Mouse (Mus musculus) embryonic facial prominence, embryonic 11.5 days (tissue): ENCODE measurements at regions not wholly inside any gene's neighbourhood (a gene's known extent, or its start where the extent isn't known, plus 50 kb on each side); places are given as distances from the start of the nearest gene placed in this dataset.
"Not testable (repeated sequence)": the region's sequence is repeated elsewhere in the genome, so short reads cannot be mapped to it uniquely, and the experiment has no call there.

Experiments
- ATAC-seq: fragments of 200-750 bp; cut with Nextera tagmentation; replicated peaks from 2 replicates; pipeline ENCODE4 v1.8.0; 2017; ENCODE audit warnings: low read depth; ENCODE audit not compliant: insufficient number of reproducible peaks, low FRiP score, low TSS enrichment
- DNase-seq: peaks from one replicate; pipeline ENCODE4 v3.0.0-alpha.2; 2015; ENCODE audit warnings: low spot score
- H3K27ac ChIP-seq: fragments of 300-500 bp; sonication (generic); replicated peaks from 2 replicates; pipeline ENCODE4 v1.5.1; 2014; ENCODE audit warnings: mild to moderate bottlenecking, low read depth, low read length, control low read depth
- H3K27me3 ChIP-seq: fragments of 300-500 bp; sonication (generic); 2 replicates; pipeline ENCODE4 v1.6.1; 2014; ENCODE audit warnings: mild to moderate bottlenecking, low read length, moderate library complexity, mixed read lengths; ENCODE audit not compliant: control insufficient read depth, insufficient read depth
- H3K36me3 ChIP-seq: fragments of 300-500 bp; sonication (generic); replicated peaks from 2 replicates; pipeline ENCODE4 v1.6.1; 2014; ENCODE audit warnings: low read depth, mild to moderate bottlenecking, low read length, moderate library complexity, mixed read lengths; ENCODE audit not compliant: control insufficient read depth, insufficient read depth
- H3K4me1 ChIP-seq: fragments of 300-500 bp; sonication (generic); 2 replicates; pipeline ENCODE4 v1.6.1; 2014; ENCODE audit warnings: low read length, mixed read lengths; ENCODE audit not compliant: control insufficient read depth, insufficient read depth
- H3K4me2 ChIP-seq: fragments of 300-500 bp; sonication (generic); 2 replicates; pipeline ENCODE4 v1.6.1; 2014; ENCODE audit warnings: low read depth, mild to moderate bottlenecking, control low read depth, low read length, moderate library complexity
- H3K4me3 ChIP-seq: fragments of 300-500 bp; sonication (generic); 2 replicates; pipeline ENCODE4 v1.5.1; 2014; ENCODE audit warnings: low read depth, low read length, control low read depth
- H3K9ac ChIP-seq: fragments of 300-500 bp; sonication (generic); replicated peaks from 2 replicates; pipeline ENCODE4 v1.6.1; 2014; ENCODE audit warnings: mild to moderate bottlenecking, control low read depth, low read length
- H3K9me3 ChIP-seq: fragments of 300-500 bp; sonication (generic); replicated peaks from 2 replicates; pipeline ENCODE4 v1.6.1; 2016; ENCODE audit warnings: mild to moderate bottlenecking, low read length, inconsistent platforms, mixed read lengths; ENCODE audit not compliant: control insufficient read depth
- WGBS: fragments of 180-500 bp; shearing (Covaris S2); extraction: QIAGEN DNeasy Blood & Tissue Kit; methylation state at CpG from one replicate; pipeline ENCODE4 v1.1.7; 2014; 5-methylcytosine and 5-hydroxymethylcytosine counted together

- H3K4me1 ChIP-seq, ATAC-seq, H3K4me2 ChIP-seq, H3K27me3 ChIP-seq, H3K9me3 ChIP-seq, DNase-seq, H3K27ac ChIP-seq, H3K9ac ChIP-seq, H3K36me3 ChIP-seq, H3K4me3 ChIP-seq: not testable (repeated sequence)
- WGBS, result 92% methylated on average over 16 of the region's 16 CpGs
Observed at GRCm38 (mm10) chr1:157622156-157622555, 115.6 kb downstream of the Sec16b start.

DNA sequence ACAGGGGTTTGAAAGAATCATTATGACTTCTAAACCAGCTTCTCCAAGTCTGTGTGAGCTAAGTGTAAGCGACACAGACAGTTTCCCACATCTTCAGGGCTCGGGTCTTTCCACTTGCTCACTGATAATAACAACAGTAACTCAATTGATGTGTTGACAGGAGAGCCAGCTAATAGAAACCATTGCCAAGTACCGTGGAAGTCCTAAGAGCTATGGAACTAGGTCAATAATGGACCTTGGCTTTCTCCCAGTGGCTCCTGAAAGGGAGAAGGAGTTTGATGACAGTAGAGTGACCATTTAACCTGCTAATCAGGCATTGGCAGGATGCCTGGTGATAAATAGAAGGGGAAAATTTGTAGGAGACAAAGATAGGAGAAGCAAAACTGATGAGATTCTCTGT is 126.1 kb downstream of the Sec16b start:
- WGBS, result 77% methylated on average over 3 of the region's 3 CpGs
- no peak overlapping the region for H3K9ac ChIP-seq
- H3K4me1 ChIP-seq, result no peaks in the 10 kb centered on the region
- H3K36me3 ChIP-seq, result no peaks in the 10 kb centered on the region
- no peak overlapping the region for H3K27ac ChIP-seq
- H3K9me3 ChIP-seq, result no peaks in the 10 kb centered on the region
- H3K4me2 ChIP-seq, result no peak overlapping the region
- H3K4me3 ChIP-seq, result no peak overlapping the region
- DNase-seq, result no peak
- no peak for ATAC-seq
- H3K27me3 ChIP-seq, result no peaks in the 10 kb centered on the region

DNA sequence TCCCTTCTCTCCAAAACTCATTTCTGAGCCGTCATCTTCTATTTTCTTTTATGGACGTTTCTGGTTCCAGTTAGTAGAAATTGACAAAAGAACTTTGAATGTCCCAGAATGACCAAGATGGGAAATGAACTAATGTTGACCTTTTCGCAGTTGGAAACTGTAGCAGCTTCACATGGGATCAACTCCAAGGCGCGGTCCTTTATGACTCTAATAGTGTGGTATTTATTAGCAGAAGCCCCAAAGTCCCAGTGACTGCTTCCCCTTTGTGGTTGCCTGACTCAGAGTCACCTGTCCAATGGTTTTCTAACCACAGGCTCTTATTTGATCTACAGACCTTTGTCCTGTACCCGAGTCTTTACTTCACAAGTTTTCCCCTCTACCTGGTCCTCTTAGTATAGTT is 126.9 kb downstream of the Sec16b start:
- H3K27ac ChIP-seq, result no peak overlapping the region
- no peak overlapping the region for H3K9ac ChIP-seq
- DNase-seq, result no peak
- no peaks in the 10 kb centered on the region for H3K9me3 ChIP-seq
- no peaks in the 10 kb centered on the region for H3K36me3 ChIP-seq
- no peak for ATAC-seq
- no peaks in the 10 kb centered on the region for H3K27me3 ChIP-seq
- WGBS, result 81% methylated on average over 6 of the region's 6 CpGs
- H3K4me1 ChIP-seq, result no peaks in the 10 kb centered on the region
- H3K4me3 ChIP-seq, result no peak overlapping the region
- no peak overlapping the region for H3K4me2 ChIP-seq

DNA sequence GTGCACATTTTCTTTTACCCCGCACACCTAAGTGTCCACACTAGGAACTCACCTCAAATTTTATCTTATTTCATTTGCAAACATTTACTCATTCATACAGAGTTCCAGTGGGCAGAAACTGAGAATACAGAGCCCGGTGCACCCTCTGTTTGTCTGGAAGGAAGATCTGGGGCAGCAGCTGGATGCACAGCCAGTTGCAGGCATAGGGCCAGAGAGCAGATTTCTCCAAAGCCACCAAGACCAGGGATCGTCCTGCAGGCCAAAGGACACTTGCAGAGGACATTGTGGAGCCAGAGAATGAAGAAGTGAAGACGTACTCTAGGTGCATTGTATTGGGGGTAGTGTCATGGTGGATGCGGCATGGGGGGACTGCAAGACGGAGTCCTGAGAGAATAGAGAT is 129.2 kb downstream of the Sec16b start:
- H3K4me3 ChIP-seq, result no peak overlapping the region
- no peak overlapping the region for H3K27ac ChIP-seq
- 88% methylated on average over 6 of the region's 6 CpGs for WGBS
- no peak for ATAC-seq
- DNase-seq, result no peak
- H3K9ac ChIP-seq, result no peak overlapping the region
- no peaks in the 10 kb centered on the region for H3K36me3 ChIP-seq
- H3K9me3 ChIP-seq, result no peaks in the 10 kb centered on the region
- H3K4me1 ChIP-seq, result no peaks in the 10 kb centered on the region
- no peak overlapping the region for H3K4me2 ChIP-seq
- no peaks in the 10 kb centered on the region for H3K27me3 ChIP-seq

DNA sequence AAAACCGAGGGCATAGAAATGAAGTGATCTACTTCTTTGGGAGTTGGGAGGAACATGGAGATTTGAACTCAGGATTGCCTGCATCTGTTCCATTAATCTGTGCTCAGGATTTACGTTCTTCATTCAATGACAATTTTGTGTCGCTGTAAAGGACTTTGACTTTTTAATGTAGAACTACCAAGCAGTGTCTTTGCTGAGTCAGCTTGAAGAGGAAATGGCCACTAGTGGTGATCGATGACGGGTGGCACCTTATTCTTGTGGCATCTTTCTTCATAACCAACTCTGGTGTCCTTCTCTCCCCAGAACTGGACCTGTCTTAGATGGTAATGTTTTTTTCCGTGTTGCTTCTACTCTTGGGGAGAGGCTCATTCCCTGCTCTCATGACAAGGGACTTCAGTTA is 137.0 kb downstream of the Sec16b start:
- no peak for DNase-seq
- H3K9ac ChIP-seq, result no peak overlapping the region
- no peak overlapping the region for H3K4me2 ChIP-seq
- no peak overlapping the region for H3K4me3 ChIP-seq
- no peak for ATAC-seq
- no peaks in the 10 kb centered on the region for H3K36me3 ChIP-seq
- no peaks in the 10 kb centered on the region for H3K9me3 ChIP-seq
- no peak overlapping the region for H3K27ac ChIP-seq
- H3K4me1 ChIP-seq, result no peaks in the 10 kb centered on the region
- WGBS, result 90% methylated on average over 6 of the region's 6 CpGs
- H3K27me3 ChIP-seq, result no peaks in the 10 kb centered on the region

DNA sequence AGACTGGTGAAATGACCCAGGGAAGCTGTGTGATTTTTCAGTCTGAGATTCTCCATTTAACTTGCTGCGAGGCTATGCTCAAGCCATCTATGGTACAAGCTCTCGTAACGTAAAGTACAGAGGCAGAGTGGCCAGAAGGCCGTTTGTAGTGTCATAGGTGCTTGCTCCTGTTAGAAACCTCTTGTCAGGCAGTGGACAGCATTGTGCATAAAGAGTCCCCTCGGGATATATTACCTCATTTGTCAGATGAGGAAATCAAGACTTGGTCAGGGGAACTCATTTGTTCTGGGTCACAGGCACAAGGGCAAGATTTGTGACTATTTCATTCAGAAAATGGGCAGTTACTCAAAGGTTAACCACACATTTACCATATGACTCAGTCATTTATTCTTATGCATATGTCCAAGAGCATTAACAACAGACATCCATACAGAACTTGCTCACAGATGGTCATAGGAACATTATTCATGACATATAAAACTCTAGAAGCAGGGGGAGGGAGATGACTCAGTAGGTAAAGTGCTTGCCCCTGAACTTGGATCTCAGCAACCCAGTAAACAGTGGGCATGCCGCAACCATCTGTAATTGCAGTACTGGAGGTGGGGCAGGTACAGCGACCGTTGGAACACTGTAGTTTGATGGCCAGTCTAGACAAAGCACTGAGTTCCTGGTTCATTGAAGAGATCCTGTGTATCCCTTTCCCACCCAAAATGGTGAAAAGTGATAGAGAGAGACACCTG is 139.3 kb downstream of the Sec16b start:
- H3K36me3 ChIP-seq, result no peaks in the 10 kb centered on the region
- no peak overlapping the region for H3K4me3 ChIP-seq
- no peaks in the 10 kb centered on the region for H3K27me3 ChIP-seq
- no peaks in the 10 kb centered on the region for H3K4me1 ChIP-seq
- no peaks in the 10 kb centered on the region for H3K9me3 ChIP-seq
- 85% methylated on average over 8 of the region's 8 CpGs for WGBS
- no peak overlapping the region for H3K9ac ChIP-seq
- H3K4me2 ChIP-seq, result no peak overlapping the region
- ATAC-seq (no peak), DNase-seq (no peak)
- H3K27ac ChIP-seq, result no peak overlapping the region

GRCm38 (mm10) chr1:157655446-157655845 is 148.9 kb downstream of the Sec16b start:
- H3K9ac ChIP-seq, result no peak overlapping the region
- 77% methylated on average over 4 of the region's 4 CpGs for WGBS
- no peak overlapping the region for H3K4me3 ChIP-seq
- H3K36me3 ChIP-seq, result no peaks in the 10 kb centered on the region
- H3K4me2 ChIP-seq, result no peak overlapping the region
- DNase-seq, result no peak
- no peak for ATAC-seq
- no peaks in the 10 kb centered on the region for H3K9me3 ChIP-seq
- H3K27ac ChIP-seq, result no peak overlapping the region
- no peaks in the 10 kb centered on the region for H3K27me3 ChIP-seq
- H3K4me1 ChIP-seq, result no peaks in the 10 kb centered on the region

GRCm38 (mm10) chr1:157669626-157670025 is 163.1 kb downstream of the Sec16b start:
- no peaks in the 10 kb centered on the region for H3K36me3 ChIP-seq
- 91% methylated on average over 6 of the region's 6 CpGs for WGBS
- H3K4me3 ChIP-seq, result no peak overlapping the region
- H3K9me3 ChIP-seq, result no peaks in the 10 kb centered on the region
- H3K27ac ChIP-seq, result no peak overlapping the region
- no peak overlapping the region for H3K9ac ChIP-seq
- no peak overlapping the region for H3K4me2 ChIP-seq
- no peaks in the 10 kb centered on the region for H3K4me1 ChIP-seq
- no peaks in the 10 kb centered on the region for H3K27me3 ChIP-seq
- DNase-seq (no peak), ATAC-seq (no peak)
